Mouse (Mus musculus) thymus, postnatal 36 days (tissue): ENCODE measurements around the gene Gpr107.

ENCODE experiments used
- DNase-seq, 2 experiments: peaks; one replicate each; pipeline ENCODE4 v3.0.0; 2022; ENCODE audit warnings: mixed read lengths in 2 of 2

The Gpr107 gene

GRCm38 (mm10) chr2:31253463-31253862, 101.3 kb downstream of the Gpr107 start:
- DNase-seq: no peak

DNA sequence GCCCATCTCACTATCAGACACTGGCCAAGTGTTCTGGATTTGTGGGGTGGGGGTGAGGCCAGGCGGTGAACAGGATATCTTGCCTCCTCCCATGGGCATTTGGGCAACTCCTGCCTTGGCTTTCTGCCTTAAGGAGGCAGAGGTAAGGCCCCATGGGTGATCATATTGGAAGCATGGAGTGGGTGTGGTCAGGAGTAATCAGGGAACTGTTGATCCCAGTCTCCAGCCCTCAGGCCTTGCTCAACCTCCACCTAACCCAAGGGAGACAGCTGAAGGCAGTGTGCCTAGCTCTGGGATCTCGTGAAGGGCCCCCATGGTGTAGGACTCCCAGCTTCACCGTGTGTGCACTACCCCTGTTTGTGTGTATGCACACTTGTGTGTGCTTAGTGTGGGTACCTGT, 102.7 kb downstream of the Gpr107 start:
- DNase-seq: no peak

- DNase-seq: peak; percentile 86 to 91
Measured at GRCm38 (mm10) chr2:31255952-31256938, 104.1 kb downstream of the Gpr107 start.

DNA sequence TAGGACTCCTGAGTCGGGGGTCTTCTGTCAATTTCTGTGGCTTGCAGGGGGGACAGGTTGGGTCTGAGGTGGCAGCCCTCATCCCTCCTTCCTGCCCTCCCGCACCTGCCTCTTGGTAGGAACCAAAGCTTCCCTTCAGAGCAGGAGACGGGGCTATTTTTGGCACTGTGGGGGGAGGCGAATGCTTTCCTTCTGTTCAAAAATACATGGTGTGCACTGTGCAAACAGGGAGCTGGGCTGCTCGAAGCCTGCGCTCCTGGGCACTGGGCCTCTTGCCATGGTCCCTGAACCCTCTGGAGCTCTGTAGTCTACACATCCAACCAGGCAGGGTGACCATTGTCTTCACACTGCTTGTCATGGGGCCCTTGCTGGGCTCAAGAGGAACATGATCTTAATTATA, 105.0 kb downstream of the Gpr107 start:
- DNase-seq: no peak

DNA sequence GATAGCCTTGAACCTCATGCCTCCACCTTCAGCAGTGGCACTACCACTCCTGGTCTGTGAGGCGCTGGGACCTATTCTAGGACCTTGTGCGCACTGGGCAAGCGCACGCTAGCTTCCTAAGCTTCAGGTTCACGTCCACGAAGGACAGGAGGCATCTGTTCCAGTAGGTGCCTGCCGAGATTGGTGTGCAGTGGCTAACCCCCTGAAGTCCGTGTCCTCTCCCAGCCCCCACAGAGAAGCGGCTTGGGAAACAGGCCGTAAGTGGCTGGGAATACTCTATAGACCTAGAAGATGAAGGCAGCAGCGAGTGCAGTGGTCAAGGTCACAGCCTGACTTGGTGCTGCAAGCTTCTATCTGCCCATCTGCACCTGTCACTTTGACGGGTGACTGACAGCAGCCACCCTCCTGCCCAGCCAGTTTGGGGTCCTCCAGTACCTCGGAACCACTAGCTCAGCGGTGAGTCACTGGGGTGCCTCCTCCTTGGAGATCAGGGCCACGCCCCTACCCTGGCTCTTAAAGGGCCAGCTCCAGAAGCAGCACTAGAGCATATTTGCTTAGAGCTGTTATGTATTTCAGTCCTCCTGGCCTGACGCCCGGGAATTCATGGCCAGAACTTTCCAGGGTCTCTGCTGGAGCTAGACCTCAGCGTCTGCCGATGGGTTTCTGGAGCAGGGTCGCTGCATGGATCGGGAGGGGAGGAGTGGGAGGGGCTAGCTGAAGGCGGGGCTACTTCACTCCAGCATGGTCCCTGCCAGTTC, 106.7 kb downstream of the Gpr107 start:
- DNase-seq: peak; percentile 61 to 67

DNA sequence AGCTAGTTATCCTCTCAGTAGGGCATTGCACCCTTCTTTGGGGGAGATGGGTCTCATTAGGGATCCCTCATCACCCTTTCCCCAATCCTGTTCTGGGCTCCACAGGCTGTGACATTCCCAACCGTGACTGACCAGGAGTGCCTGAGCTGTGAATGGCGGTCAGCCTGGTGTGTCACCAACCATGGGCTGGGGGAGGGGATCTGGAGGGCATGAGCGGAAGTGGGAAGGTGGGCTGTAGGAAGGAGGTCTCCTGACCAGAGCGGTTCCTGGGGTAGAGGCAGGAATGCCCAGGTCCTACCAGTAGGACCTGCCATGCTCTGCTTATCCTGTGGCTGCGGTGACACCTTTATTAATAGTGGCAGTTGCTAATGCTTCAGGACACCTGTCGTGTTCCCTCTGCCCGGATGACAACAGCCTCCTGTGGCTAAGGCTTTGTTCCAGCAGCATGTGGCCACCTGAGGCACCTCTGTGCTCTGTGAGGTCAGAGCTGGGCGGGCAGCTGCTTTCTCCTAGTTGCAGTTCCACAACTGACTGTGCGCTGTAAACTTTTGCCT, 107.3 kb downstream of the Gpr107 start:
- peak in 1 of 2 experiments; percentile 28 for DNase-seq

GRCm38 (mm10) chr2:31260549-31260948, 108.4 kb downstream of the Gpr107 start:
- DNase-seq: no peak

DNA sequence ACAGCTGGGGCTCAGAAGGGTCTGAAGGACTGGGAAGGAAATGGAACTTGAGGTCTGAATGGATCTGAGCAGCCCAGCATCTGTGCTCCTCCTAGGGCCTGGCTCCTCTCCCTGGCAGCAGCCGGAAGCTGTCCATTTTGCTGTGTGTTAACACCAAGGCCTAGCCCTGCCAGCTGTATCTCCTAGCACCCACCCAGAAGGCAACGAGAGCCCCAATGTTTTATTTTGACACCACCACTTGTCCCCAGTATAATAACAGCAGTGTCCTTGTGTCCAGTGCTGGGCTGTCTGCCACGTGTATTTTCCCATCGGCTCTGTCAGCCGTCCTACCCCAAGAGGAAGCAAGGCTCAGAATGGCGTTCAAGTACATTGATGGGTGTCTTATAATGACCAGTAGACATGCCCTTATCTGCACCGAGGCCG, 110.9 kb downstream of the Gpr107 start:
- DNase-seq: no peak

DNA sequence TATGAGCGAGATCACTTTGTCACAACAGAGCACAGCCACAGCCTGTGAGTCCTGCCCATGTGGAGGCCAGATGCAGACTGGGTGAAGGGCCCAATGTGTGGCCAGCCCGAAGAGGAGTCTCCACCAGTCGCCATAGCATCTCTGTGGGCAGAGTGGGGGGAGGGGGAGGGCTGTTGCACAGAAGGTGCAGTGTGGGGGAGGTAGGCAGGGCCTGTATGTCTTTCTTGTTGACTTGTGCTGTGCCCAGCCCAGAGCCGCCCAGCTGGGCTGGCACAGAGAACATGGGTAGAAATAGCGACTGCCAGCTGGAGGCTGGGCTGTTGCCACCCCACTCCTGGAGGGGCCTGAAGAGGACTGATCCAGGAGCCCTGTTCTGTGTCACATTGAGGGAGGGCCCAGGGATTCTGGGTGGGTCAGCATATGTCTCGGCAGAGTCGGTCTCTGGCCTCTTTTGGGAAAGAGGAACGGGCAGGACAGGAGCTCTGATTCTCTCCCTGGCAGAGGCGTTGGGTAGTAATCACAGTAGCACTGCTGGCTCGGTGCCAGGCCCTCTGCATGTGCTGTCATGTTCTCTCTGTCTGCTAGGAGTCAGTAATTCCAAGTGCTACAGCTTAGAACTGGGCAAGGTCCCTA, 111.7 kb downstream of the Gpr107 start:
- no peak for DNase-seq

DNA sequence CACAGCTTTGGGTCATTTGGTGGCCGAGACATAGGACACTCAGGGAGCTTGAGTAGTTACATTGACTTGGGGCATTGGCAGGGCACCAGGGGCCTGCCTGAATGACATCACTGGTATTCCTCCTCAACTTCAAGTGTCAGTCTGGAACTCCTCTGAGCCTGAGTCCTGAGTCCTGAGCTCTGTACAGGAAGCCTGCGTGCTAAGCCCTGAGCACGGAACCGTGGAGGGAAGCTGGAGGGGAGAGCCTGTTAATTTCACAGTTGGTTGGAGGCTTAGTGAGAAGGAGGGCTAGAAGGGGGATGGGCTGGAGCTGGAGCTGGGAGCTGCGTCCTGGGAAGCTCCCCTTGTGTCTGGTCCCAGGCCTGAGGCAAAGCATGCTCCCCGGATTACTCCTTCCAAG, 115.3 kb downstream of the Gpr107 start:
- DNase-seq: no peak
